Mouse (Mus musculus): ENCODE results near the gene Zfp618.

- TF ChIP-seq POLR2A (IDR thresholded peaks at IDR 0.05; ENCODE audit: extremely low read depth, insufficient read depth, low read length) (no peak), CTCF (IDR thresholded peaks at IDR 0.05; ENCODE audit: extremely low read depth, insufficient read depth, low read length) (no peak)
Observed at GRCm38 (mm10) chr4:63006198-63007155, 41.1 kb downstream of the Zfp618 start.

Measured in cortical plate, adult 2 months (tissue).